Mouse (Mus musculus) hematopoietic multipotent progenitor cell, adult 10-12 weeks (in vitro differentiated cells): ENCODE results near the gene Gm6614. TPM values are rescaled to one million over a fixed set of nuclear protein-coding genes. Genes with fewer than 3 reads are reported as not detected.

Experiments used
- polyA plus RNA-seq: library from polyadenylated mRNA; stranded (reverse); fragments of >175 nt; gene quantifications from 2 replicates; pipeline ENCODE4 v1.2.3, GENCODE M21; 2012; ENCODE audit warnings: low replicate concordance

Gm6614 gene
- polyA plus RNA-seq, result not detected in 2 replicates

DNA sequence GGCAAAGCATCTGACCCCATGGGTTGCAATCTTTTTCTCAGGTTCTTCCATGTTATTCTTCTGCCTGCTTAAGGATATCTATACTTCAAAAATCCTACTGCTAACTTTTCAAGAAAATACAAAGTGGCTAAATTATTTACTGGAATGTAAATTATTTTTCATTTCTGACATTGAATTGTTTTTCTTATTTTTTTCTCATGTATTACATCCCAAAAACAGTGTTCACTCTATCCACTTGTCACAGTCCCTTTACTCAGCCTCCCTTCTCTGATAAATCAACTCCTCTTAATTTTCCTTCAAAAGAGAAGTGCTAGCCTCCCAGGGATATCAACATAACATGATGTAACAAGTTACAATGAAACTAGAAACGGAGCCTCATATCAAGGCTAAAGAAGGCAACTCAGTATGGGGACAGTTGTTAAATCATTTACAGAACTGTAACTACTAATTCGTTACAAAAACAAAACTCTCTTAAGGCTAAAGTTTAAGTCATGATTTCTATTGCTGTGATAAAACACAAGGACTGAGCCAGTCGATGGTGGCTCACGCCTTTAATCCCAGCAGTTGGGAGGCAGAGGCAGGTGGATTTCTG, at the start of gene Gm6614:
Gm6614 (minus strand) TSS at position 51 of the 592 bp plus-strand sequence.

DNA sequence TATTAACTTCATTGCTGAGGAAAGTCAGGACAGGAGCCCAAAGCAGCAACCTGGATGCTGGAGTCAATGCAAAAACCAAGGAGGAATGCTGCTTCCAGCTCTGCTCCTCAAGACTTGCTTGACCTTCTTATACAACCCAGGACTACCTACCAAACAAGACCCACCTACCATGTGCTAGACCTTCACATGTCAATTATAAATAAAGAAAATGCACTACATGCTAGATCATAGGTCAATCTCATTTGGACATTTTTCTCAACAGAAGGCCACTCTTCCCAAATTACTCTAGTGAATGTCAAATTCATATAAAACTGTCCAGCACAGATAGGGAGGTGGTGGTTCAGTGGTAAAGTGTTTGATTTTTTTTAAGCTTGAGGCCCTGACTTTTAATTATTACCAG, 64.4 kb downstream of the Gm6614 start, which contains the start of gene Slco1a1:
Slco1a1 (minus strand) TSS at position 101 of the 400 bp plus-strand sequence.

Other genes with a start within 250 kb of the Gm6614 start
- not detected in 2 replicates for gene Gm5724, start 237.6 kb downstream of the Gm6614 start, polyA plus RNA-seq
- not detected in 2 replicates for gene Slco1a4, start 155.2 kb downstream of the Gm6614 start, polyA plus RNA-seq
- gene Slco1a1, start 64.5 kb downstream of the Gm6614 start, polyA plus RNA-seq, result not detected in 2 replicates
- gene Slco1a6, start 197.1 kb upstream of the Gm6614 start, polyA plus RNA-seq, result not detected in 2 replicates